Mouse (Mus musculus) intestine, embryonic 15.5 days (tissue): ENCODE data around the gene Zfp800. TPM values are rescaled to one million over a fixed set of nuclear protein-coding genes. Genes with fewer than 3 reads are reported as not detected.
A peak's percentile ranks its signal among the peaks of the same experiment; 100 is the strongest.

Source experiments
- ATAC-seq: fragments of 200-750 bp; cut with Nextera tagmentation; 2 replicates; pipeline ENCODE4 v1.8.0; 2017; ENCODE audit warnings: moderate TSS enrichment, moderate library complexity
- H3K27ac ChIP-seq: fragments of 300-500 bp; sonication (generic); 2 replicates; pipeline ENCODE4 v1.5.1; 2015; ENCODE audit warnings: mild to moderate bottlenecking, inconsistent platforms
- H3K27me3 ChIP-seq: fragments of 300-500 bp; sonication (generic); replicated peaks from 2 replicates; pipeline ENCODE4 v1.6.1; 2015; ENCODE audit warnings: inconsistent platforms
- H3K36me3 ChIP-seq: fragments of 300-500 bp; sonication (generic); 2 replicates; pipeline ENCODE4 v1.6.1; 2015; ENCODE audit warnings: inconsistent platforms
- H3K4me1 ChIP-seq: fragments of 300-500 bp; sonication (generic); replicated peaks from 2 replicates; pipeline ENCODE4 v1.6.1; 2015; ENCODE audit warnings: inconsistent platforms
- H3K4me2 ChIP-seq: fragments of 300-500 bp; sonication (generic); replicated peaks from 2 replicates; pipeline ENCODE4 v1.6.1; 2015; ENCODE audit warnings: mild to moderate bottlenecking, inconsistent platforms
- H3K4me3 ChIP-seq: fragments of 300-500 bp; sonication (generic); replicated peaks from 2 replicates; pipeline ENCODE4 v1.5.1; 2015; ENCODE audit warnings: inconsistent platforms
- H3K9ac ChIP-seq: fragments of 300-500 bp; sonication (generic); 2 replicates; pipeline ENCODE4 v1.6.1; 2015; ENCODE audit warnings: inconsistent platforms
- H3K9me3 ChIP-seq: fragments of 300-500 bp; sonication (generic); 2 replicates; pipeline ENCODE4 v1.6.1; 2016; ENCODE audit warnings: inconsistent platforms
- WGBS: fragments of 180-500 bp; shearing (Covaris S2); methylation state at CpG from one replicate; pipeline ENCODE4 v1.1.7; 2015; 5-methylcytosine and 5-hydroxymethylcytosine counted together
- polyA plus RNA-seq: library from polyadenylated mRNA; unstranded; fragments of >200 nt; fragmentation: Nextera tagmentation; extraction: Ambion mirVana; gene quantifications from 2 replicates; pipeline ENCODE4 v1.2.1, GENCODE M21; 2015

Zfp800 gene
- polyA plus RNA-seq, 1 experiment from 2014 or later = 28.2 TPM

DNA sequence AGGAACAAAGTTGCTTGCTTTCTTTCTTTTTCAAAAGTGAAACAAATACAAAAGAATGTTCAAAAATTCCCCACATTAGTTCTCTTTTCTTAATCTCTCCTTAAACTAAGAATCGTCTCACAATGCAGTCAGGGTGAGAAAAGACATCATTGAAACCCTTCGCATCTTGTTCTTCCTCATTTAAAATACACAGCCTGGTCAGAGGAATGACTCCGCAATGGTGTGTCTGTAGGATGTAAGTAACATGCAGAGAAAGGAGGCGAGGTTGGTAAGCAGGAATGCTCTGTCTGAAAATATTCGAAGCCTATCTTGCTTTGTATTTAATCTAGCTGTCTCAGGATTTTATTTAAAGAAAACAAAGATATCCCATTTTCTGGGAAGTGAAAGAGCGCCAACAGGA, 105.0 kb downstream of the Zfp800 start:
- no peak for ATAC-seq
- Histone ChIP-seq H3K4me3 (no peak overlapping the region), H3K27ac (no peak overlapping the region), H3K27me3 (no peaks in the 10 kb centered on the region), H3K4me2 (no peak overlapping the region), H3K4me1 (no peaks in the 10 kb centered on the region), H3K9me3 (no peaks in the 10 kb centered on the region), H3K36me3 (no peaks in the 10 kb centered on the region), H3K9ac (no peak overlapping the region)
- WGBS = 81% methylated on average over 6 of the region's 6 CpGs

DNA sequence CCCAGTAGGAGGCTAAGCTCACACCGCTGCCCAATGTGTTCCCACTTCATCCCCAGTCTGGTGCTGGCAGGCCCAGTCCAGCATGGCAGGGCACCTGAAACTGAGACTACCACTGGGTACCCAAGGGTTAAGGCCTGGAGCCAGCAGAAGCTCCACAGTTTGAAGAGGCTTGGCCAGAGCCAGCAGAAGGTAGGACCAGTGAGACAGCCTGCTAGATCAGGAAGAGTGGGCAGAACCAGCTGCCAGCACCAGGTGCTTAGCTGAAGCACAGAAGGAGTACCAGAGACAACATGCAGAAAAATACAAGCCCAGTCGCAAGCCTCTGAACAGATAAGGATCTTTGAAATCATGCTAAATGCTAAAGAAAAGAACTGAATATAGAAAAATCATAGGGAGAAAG, 117.9 kb downstream of the Zfp800 start:
- Histone ChIP-seq H3K4me1 (no peaks in the 10 kb centered on the region), H3K9ac (no peak overlapping the region), H3K27ac (no peak overlapping the region), H3K36me3 (no peaks in the 10 kb centered on the region), H3K9me3 (no peaks in the 10 kb centered on the region), H3K4me2 (no peak overlapping the region), H3K4me3 (no peak overlapping the region), H3K27me3 (no peaks in the 10 kb centered on the region)
- 78% methylated on average over 2 of the region's 2 CpGs for WGBS
- no peak for ATAC-seq

- H3K9me3 ChIP-seq = no peaks in the 10 kb centered on the region
- H3K9ac ChIP-seq = peak overlapping the region; percentile 73
- H3K4me3 ChIP-seq = peak overlapping the region; percentile 90
- peak overlapping the region; percentile 91 for H3K27ac ChIP-seq
- H3K36me3 ChIP-seq = no peaks in the 10 kb centered on the region
- no peaks in the 10 kb centered on the region for H3K27me3 ChIP-seq
- peaks cover 4% of the 10 kb centered on the region; the same call in 1 of the 2 replicates for H3K4me1 ChIP-seq
- ATAC-seq = peak; percentile 72
- peak overlapping the region; percentile 89 for H3K4me2 ChIP-seq
- WGBS = under 1% methylated on average over 27 of the region's 29 CpGs
These were observed 135.6 kb downstream of the Zfp800 start for GRCm38 (mm10) chr6:28262198-28262621.

- under 1% methylated on average over 105 of the region's 131 CpGs for WGBS
- H3K9ac ChIP-seq = peak overlapping the region; percentile 73
These were observed 136.3 kb downstream of the Zfp800 start for GRCm38 (mm10) chr6:28261307-28262197.

DNA sequence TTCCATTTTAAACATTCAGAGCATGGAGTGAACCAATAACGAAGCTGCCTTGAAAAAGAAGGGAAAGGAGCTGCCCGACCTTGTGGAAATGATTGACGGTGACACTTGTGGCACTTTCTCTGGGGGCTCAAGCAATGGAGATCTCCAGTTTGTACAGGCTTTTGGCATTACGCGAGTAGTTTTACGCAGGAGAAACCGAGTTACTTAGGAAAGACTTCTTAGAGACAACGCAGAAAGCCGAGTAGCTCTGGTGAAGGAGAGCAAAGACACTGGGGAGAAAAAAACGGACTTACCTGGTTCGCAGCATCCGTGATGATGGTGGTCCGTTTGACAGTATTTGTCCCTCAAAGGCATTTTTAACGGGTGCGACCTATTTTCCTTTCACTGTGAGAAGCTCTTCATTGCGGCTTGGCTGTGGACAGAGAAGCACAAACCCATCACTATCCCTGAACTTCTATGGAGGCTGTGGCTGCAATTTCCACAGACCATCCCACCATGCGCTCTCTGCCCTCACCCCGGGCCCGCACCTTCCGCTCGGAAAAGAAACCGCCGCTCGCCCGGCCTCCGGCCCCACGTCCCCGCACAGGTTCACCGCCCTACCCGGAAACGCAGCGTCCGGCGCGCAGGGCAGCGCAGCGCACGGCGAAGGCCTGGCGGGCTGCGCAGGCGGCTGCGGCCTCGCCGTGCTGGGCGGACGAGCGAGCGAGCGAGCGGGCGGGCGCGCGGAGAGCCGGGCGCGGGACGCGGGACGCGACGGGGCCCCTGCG, 137.2 kb downstream of the Zfp800 start:
- Histone ChIP-seq H3K4me3 (peak overlapping the region; percentile 90), H3K36me3 (no peaks in the 10 kb centered on the region), H3K27me3 (no peaks in the 10 kb centered on the region), H3K4me1 (peaks cover 4% of the 10 kb centered on the region; the same call in 1 of the 2 replicates), H3K4me2 (peak overlapping the region; percentile 89), H3K9me3 (no peaks in the 10 kb centered on the region), H3K27ac (peak overlapping the region; percentile 91), H3K9ac (peak overlapping the region; percentile 73)
- ATAC-seq = peak; percentile 67
- 1% methylated on average over 62 of the region's 64 CpGs for WGBS

More at GRCm38 (mm10) chr6:28261307-28262197, 136.3 kb downstream of the Zfp800 start:
- Histone ChIP-seq H3K27ac (peak overlapping the region; percentile 91), H3K4me3 (peak overlapping the region; percentile 90), H3K27me3 (no peaks in the 10 kb centered on the region), H3K4me2 (peak overlapping the region; percentile 89), H3K9me3 (no peaks in the 10 kb centered on the region), H3K4me1 (peaks cover 4% of the 10 kb centered on the region; the same call in 1 of the 2 replicates), H3K36me3 (no peaks in the 10 kb centered on the region)
- peak; percentile 97 for ATAC-seq

DNA sequence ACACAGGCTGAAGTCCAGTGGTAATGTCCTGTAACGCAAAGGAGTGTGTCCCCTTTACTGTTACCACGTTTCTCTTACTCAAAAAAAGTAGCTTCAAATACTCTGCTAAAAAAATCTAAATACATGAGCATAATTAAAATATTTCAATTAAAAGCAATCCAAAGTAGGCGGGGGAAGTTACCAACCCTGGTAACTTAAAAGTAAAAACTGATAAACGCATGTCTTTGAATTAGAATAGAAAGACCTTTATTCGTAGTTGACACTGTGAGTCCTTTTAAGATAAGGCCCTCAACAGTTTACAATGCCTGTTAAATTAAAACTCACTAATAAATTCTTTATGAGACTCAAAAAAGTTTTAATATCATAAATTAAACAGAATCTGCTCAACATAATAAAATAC, 138.1 kb downstream of the Zfp800 start:
- Histone ChIP-seq H3K36me3 (no peaks in the 10 kb centered on the region), H3K9ac (no peak overlapping the region), H3K27ac (no peak overlapping the region), H3K4me3 (no peak overlapping the region), H3K27me3 (no peaks in the 10 kb centered on the region), H3K4me1 (peaks cover 4% of the 10 kb centered on the region; the same call in 1 of the 2 replicates), H3K4me2 (no peak overlapping the region), H3K9me3 (no peaks in the 10 kb centered on the region)
- WGBS = 86% methylated on average over 5 of the region's 5 CpGs
- no peak for ATAC-seq

- ATAC-seq = no peak
- peaks cover 4% of the 10 kb centered on the region; the same call in 1 of the 2 replicates for H3K36me3 ChIP-seq
- no peaks in the 10 kb centered on the region for H3K9me3 ChIP-seq
- H3K4me2 ChIP-seq = no peak overlapping the region
- H3K4me1 ChIP-seq = peaks cover 4% of the 10 kb centered on the region; the same call in 1 of the 2 replicates
- no peak overlapping the region for H3K27ac ChIP-seq
- no peaks in the 10 kb centered on the region for H3K27me3 ChIP-seq
- H3K4me3 ChIP-seq = no peak overlapping the region
- 48% methylated on average over 1 of the region's 1 CpGs for WGBS
- H3K9ac ChIP-seq = no peak overlapping the region
These were observed 139.4 kb downstream of the Zfp800 start for GRCm38 (mm10) chr6:28258440-28258839.

DNA sequence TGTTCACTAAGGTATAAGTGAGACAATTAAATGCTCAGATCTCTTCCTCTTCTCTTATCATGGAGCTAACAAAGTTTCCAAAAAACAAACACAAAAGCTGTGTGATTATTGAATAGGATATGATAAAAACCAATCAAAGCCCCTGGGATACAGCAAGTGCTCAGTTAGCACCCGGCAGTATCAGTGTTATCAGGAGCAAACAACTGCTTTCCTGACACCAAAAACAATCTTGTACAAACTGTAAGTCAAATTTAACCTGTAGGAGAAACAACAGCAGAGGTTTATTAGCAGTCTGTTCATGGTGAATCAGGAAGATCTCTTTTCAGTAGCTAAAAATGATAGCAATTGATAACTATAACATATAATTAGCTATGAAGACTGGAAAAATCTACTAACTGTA, 140.0 kb downstream of the Zfp800 start:
- 70% methylated on average over 1 of the region's 1 CpGs for WGBS

DNA sequence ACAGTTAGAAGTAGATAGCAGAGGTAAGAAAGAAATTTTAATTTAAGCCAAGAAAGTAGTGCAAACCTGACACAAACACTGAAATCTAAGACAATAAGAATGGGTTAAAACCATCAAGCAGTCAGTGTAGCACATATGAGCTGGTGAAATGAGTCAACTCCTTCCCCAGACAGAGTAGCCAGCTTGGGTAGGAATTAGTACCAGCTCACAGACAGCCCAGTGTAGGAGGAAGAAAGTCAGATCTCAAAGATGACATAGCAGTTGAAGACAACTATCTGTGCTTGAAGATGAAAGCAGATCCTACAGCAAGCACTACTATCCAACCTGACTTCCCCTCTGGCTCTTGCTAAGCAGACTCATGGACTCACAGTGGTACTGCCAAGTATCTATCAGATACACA, 145.0 kb downstream of the Zfp800 start:
- H3K9ac ChIP-seq = no peak overlapping the region
- H3K9me3 ChIP-seq = no peaks in the 10 kb centered on the region
- no peak overlapping the region for H3K4me3 ChIP-seq
- no peak for ATAC-seq
- H3K27me3 ChIP-seq = no peaks in the 10 kb centered on the region
- H3K4me1 ChIP-seq = no peaks in the 10 kb centered on the region
- no peak overlapping the region for H3K27ac ChIP-seq
- H3K36me3 ChIP-seq = peaks cover 4% of the 10 kb centered on the region; the same call in 1 of the 2 replicates
- no peak overlapping the region for H3K4me2 ChIP-seq

More for the DNA sequence above, 140.0 kb downstream of the Zfp800 start:
- Histone ChIP-seq H3K27me3 (no peaks in the 10 kb centered on the region), H3K9ac (no peak overlapping the region), H3K27ac (no peak overlapping the region), H3K4me3 (no peak overlapping the region), H3K4me1 (peaks cover 4% of the 10 kb centered on the region; the same call in 1 of the 2 replicates), H3K4me2 (no peak overlapping the region), H3K9me3 (no peaks in the 10 kb centered on the region), H3K36me3 (peaks cover 4% of the 10 kb centered on the region; the same call in 1 of the 2 replicates)
- no peak for ATAC-seq

DNA sequence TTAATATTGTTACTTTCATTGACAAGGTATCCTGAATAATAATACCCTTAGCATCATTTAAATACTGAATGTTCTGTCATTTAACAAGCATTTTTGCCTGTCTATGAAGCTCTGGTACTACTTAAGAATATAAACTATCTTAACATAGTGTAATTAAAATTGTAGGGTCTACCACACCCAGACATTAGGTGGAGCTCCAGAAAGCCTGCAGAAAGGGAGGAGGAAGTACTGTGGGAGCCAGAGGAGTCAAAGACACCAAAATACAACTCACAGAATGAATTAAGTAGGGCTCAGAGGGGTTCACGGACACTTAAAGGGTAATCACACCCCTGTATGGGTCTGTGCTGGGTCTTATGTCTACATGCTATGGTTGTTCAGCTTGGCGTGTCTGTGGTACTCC, 149.6 kb downstream of the Zfp800 start:
- Histone ChIP-seq H3K9me3 (no peaks in the 10 kb centered on the region), H3K4me1 (no peaks in the 10 kb centered on the region), H3K9ac (no peak overlapping the region), H3K27ac (no peak overlapping the region), H3K36me3 (0 out of 2 replicates have a peak, but pooled peaks cover 4% of the 10 kb centered on the region), H3K27me3 (no peaks in the 10 kb centered on the region), H3K4me2 (no peak overlapping the region), H3K4me3 (no peak overlapping the region)
- 82% methylated on average over 2 of the region's 2 CpGs for WGBS
- no peak for ATAC-seq

GRCm38 (mm10) chr6:28232618-28233361, 165.0 kb downstream of the Zfp800 start:
- Histone ChIP-seq H3K9ac (no peak overlapping the region), H3K9me3 (no peaks in the 10 kb centered on the region), H3K36me3 (no peaks in the 10 kb centered on the region), H3K4me1 (no peaks in the 10 kb centered on the region), H3K4me3 (no peak overlapping the region), H3K27me3 (no peaks in the 10 kb centered on the region), H3K27ac (no peak overlapping the region), H3K4me2 (no peak overlapping the region)
- ATAC-seq = peak; percentile 53; the same call in 1 of the 2 replicates
- WGBS = 93% methylated on average over 7 of the region's 7 CpGs

DNA sequence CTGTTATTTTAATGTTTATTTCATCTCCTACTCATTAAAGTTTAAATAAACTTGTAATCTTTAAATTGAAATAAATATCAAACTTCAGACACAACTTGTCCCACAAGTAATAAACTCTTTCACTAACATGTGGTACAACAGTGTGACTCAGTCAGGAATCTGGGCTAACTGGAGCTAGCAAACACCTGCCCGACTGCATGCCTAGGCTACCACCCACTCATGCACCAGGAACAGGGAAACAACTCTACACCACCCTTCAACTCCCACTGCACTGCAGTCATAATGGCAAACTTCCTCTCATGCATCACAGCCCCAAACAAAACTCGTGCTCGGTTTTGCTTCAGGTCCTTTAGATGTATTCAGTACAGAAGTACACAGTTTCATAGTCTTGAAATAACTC, 169.7 kb downstream of the Zfp800 start:
- Histone ChIP-seq H3K4me2 (no peak overlapping the region), H3K4me3 (no peak overlapping the region), H3K27ac (no peak overlapping the region), H3K36me3 (no peaks in the 10 kb centered on the region), H3K4me1 (no peaks in the 10 kb centered on the region), H3K27me3 (no peaks in the 10 kb centered on the region), H3K9me3 (no peaks in the 10 kb centered on the region), H3K9ac (no peak overlapping the region)
- ATAC-seq = no peak
- WGBS = 81% methylated on average over 3 of the region's 3 CpGs
